Mouse (Mus musculus) 416B (cell line): Measurements from ENCODE around the gene Chp1.
"Not testable (repeated sequence)": the region's sequence is repeated elsewhere in the genome, so short reads cannot be mapped to it uniquely, and the experiment has no call there.

ENCODE experiments used
- DNase-seq: peaks from one replicate; pipeline ENCODE4 v3.0.0; 2011; ENCODE audit warnings: low read depth

The Chp1 gene

GRCm38 (mm10) chr2:119565284-119565683 is 17.8 kb downstream of the Chp1 start:
- DNase-seq, result no peak

DNA sequence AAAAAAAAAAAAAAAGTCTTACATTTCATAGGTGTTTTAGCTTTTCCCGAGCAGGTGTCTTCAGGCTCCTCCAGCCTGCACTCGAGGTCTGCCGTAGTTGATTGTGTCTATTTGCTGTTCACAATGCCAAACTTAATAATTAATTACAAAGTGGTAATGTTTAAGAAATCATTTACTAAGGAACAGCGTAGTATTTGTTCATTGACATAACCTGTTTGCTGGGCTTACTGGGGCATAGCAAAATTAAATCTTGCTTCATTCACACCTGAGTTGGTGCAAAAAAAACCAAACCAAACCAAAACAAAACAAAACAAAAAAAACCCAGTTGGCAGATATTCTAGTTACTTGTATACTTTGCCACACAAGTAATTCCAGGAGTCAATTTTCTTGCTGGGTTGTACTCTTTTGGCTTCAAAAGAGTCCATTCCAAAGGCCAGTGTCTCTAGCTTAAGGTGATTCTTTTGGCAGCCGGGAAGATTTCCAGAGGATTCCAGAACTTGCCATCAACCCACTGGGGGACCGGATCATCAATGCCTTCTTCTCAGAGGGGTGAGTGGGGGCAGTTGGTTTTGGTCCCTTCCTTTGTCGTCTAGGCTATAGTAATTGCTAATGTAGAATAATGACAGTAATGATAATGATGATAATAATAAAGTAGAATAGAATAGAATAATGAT is 18.8 kb downstream of the Chp1 start:
- DNase-seq, result no peak

DNA sequence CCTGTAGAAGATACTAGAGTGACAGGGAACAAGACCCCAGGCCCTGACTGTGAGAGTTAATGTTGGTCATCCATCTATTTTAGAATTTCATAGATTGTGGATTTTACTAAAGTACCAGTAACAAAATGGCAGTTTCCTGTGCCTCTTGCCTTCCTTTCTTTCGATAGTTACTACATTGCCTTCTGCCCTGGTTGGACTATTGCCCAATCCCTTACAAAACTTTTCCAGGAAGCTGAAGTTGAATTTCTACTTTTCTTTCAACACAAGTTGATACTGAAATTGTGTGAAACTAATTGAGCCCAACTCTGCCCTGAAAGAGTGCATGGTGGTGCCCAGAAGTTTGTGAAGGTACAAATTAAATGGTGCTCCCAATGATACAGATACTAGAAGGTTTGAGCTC is 25.0 kb downstream of the Chp1 start:
- DNase-seq, result peak; percentile 63

- DNase-seq, result no peak
These were observed 34.1 kb downstream of the Chp1 start for GRCm38 (mm10) chr2:119581571-119581970.

GRCm38 (mm10) chr2:119583439-119583838 is 35.9 kb downstream of the Chp1 start:
- no peak for DNase-seq

DNA sequence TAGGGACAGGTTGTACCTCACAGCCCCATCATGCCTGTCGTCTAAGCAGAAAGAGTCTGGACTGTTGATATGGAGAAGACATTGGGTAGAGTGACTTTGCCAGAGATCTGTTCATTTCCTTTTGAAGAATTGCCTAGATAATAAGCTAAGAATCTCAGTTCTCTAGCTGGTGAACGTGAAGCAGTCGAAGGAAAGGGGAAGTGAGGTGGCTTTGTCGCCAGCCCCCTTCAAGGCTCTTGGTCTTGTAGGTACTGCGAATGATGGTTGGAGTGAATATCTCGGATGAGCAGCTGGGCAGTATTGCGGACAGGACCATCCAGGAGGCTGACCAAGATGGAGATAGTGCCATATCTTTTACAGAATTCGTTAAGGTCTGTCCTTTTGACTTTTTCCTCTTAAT is 36.8 kb downstream of the Chp1 start:
- DNase-seq, result no peak

DNA sequence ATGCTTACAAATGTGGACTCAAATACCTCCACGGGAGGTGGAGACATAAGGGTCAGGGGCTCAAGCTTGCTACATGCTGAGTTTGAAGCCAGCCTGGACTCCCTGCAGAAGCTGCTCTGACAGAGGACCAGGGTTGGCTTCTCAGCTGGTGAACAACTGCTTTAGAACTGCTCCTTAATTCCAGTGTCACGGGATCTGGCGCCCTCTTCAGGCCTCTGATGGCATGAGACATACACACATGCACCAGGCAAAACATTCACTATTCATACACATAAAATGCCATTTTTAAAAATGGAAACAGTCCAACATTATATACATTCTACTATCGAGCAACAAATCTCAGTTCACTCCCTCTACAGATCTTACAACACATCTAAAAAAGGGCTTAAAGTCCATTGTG is 39.9 kb downstream of the Chp1 start:
- DNase-seq, result peak; percentile 78

DNA sequence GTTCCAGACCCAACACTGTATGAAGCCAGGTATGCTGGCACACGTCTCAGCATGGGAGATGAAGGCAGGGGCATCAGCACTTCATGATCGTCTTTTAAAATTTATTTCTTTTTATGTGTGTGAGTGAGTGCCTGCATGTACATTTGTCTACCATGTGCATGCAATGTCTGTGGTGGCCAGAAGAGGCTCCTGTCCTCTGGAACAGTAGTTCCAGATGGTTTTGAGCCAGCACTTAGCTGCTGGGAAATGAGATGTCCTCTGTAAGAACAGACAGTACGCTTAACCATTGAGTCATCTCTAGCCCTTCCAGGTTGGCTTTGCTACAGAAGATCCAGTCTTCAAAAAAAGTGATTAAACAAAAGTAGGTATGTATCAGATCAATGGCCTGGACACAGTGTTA is 43.8 kb downstream of the Chp1 start:
- DNase-seq, result peak; percentile 60

GRCm38 (mm10) chr2:119593765-119594112 is 46.2 kb downstream of the Chp1 start:
- no peak for DNase-seq

- peak; percentile 98 for DNase-seq
These were observed 46.9 kb downstream of the Chp1 start for GRCm38 (mm10) chr2:119594113-119594981.

- DNase-seq, result no peak
These were observed 47.8 kb downstream of the Chp1 start for GRCm38 (mm10) chr2:119595308-119595707.

DNA sequence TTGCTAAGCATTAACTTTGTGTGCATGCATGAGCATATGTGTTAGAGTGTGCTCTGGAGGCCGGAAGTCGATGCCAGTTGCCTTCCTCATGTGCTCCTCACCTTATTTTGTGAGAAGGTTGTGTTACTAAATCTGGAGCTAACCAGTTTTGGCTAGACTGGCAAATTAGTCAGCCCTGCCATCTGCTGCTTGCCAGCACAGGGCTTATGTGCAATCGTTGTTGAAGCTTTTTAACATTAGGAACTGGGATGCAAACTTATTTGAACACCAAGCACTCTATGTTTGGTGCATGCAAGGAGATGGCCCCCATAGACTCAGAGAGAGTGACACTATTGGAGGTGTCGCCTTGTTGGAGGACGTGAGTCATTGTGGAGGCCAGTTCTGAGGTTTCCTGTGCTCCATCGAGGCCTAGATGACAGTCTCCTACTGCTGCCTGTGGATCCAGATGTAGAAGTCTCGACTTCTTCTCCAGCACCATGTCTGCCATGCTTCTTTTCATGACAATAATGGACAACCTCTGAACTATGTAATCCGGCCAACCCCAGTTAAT is 49.4 kb downstream of the Chp1 start:
- DNase-seq, result peak; percentile 91

DNA sequence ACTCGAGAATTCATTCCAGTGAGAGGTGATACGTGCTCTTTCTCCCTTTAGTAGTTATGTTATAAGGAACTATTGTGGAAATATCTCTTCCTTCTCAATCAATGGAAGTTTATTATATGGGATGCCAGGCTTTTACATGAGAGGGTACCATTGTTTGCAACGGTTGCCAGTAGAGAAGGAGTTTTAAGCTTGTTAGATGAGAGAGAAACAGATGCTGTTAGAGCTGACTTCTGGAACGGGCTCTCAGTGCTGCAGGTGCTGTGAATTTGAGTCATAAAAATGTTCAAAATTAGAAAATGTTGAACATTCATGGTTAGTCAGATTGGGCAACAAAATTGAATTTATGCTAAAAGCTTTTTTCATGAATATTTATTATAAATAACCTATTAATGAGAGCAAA is 53.5 kb downstream of the Chp1 start:
- no peak for DNase-seq

DNA sequence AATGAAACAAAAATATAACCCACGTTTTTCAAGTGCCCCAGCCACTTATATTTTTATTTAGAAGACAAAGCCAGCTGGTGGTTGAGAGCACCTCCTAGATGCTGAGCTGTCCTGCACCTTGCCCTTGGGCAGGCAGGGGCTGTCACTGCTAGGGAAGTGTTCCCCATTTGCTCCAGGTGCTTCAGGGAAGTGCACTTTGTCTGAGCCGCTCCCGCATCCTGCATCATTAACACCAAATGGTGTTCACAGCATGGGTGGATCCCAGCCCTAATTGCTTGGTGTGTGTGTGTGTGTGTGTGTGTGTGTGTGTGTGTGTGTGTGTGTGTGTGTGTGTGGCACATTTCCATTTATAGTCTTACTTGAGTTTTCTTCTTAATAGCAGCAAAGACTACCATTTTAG is 54.1 kb downstream of the Chp1 start:
- not testable (repeated sequence) for DNase-seq

- DNase-seq, result no peak
These were observed 55.0 kb downstream of the Chp1 start for GRCm38 (mm10) chr2:119602488-119602887.

- DNase-seq, result no peak
These were observed 56.4 kb downstream of the Chp1 start for GRCm38 (mm10) chr2:119603909-119604308.

DNA sequence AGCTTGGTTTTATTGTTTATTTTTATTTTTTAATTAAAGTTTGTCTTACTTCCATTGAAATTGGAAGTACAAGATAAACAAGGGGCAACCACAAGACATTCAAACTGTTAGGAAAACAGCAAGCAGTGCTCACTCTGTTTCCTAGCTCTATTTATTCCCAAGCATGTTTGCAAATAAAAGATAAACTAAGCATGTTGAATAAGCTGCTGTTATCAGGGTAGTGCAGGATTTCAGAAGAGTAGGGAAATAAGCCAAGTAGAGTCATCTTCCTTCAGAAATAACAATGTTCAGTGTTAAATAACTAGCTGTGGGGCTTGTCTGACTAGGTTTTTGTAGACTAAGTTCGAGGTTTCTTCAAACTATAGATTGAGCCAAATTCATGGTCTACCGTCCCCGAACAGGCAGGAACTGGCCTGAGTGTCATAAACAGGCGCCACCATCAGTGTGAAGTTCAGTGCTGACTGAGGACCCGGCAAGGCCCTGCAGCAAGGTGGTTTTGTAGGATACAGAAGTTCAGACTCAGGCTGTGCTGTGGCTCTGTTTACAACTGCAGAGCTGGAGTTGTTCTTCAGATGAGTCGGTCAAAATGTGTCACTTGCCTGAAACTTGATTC is 58.0 kb downstream of the Chp1 start:
- no peak for DNase-seq

DNA sequence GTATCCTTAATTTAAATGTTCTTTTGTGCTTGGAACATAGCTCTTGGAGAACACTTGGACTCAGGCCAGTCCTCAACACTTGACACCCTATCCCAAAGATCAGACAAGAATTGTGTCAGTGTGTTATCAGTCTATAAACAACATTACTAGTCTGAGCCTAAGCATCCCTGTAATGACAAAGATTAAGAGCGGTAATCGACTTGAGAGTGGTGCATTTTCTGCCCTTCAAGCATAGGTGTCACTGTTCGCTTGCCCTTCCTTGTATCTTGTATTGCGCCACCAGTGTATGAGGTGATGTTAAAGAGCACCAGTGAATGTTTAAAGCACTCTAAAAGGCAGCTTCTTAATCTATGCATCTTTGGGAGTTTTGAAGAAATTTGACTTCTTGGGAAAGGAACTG is 59.5 kb downstream of the Chp1 start:
- DNase-seq, result peak; percentile 55

DNA sequence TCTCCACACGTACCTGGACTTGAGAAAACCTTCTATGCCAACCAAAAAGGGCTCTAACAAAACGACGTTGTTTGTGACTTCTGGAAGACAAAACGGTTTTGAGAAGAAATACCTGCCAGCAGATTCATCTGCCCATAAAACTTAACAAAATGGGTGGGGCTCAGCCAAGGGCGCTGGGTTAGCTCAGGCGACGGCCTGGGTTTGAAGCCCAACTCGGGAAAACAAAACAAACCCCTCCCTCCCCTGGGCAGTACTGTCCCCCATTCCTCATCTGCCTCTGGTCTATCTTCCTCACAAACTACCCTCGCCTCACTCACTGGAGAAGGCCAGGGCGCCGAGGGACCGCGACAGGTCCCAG is 70.3 kb downstream of the Chp1 start:
- no peak for DNase-seq

GRCm38 (mm10) chr2:119618199-119618982 is 70.9 kb downstream of the Chp1 start, which contains the start of the genes Nusap1 and Oip5:
TSS of gene Nusap1 (plus strand) at chr2:119618298.
TSS of gene Oip5 (minus strand) at chr2:119618469.
- peak; percentile 100 for DNase-seq

- DNase-seq, result not testable (repeated sequence)
These were observed 71.5 kb downstream of the Chp1 start for GRCm38 (mm10) chr2:119619002-119619401.

- no peak for DNase-seq
These were observed 73.8 kb downstream of the Chp1 start for GRCm38 (mm10) chr2:119621302-119621701.
